Mouse (Mus musculus): ENCODE data around the gene Nsmce4a.

GRCm38 (mm10) chr7:130553321-130553720, 19.6 kb downstream of the Nsmce4a start:
- TF ChIP-seq CTCF (IDR thresholded peaks at IDR 0.05; ENCODE audit: control insufficient read depth, insufficient read depth, insufficient read length), result no peak
- no peak for TF ChIP-seq MAX (IDR thresholded peaks at IDR 0.05)
- no peak for TF ChIP-seq USF1 (IDR thresholded peaks at IDR 0.05; ENCODE audit: low read depth)
- TF ChIP-seq MYOG (IDR thresholded peaks at IDR 0.05; ENCODE audit: control insufficient read depth, extremely low read depth, insufficient read length), result no peak
